Mouse (Mus musculus) heart, postnatal 0 days (tissue): ENCODE results near the gene M6pr.

ENCODE experiments used
- CTCF ChIP-seq: IDR thresholded peaks from 2 replicates; pipeline ENCODE4 v1.5.1; 2016; ENCODE audit warnings: antibody characterized with exemption, control low read depth, low read depth
- EP300 ChIP-seq: IDR thresholded peaks from 2 replicates; pipeline ENCODE4 v1.6.1; 2016; ENCODE audit warnings: antibody characterized with exemption, low read depth

GRCm38 (mm10) chr6:122339648-122340341, 31.3 kb downstream of the M6pr start:
- TF ChIP-seq CTCF, result peak; percentile 25; the same call in 1 of the 2 replicates
- TF ChIP-seq EP300, result no peak
